Mouse (Mus musculus) small intestine, adult 2 months (tissue): ENCODE measurements around the gene Gpr4.

Experiments
- CTCF ChIP-seq: fragments of 200-500 bp; IDR thresholded peaks from 2 replicates; pipeline ENCODE4 v1.5.1; 2012; ENCODE audit warnings: low read depth, mild to moderate bottlenecking, control low read depth, inconsistent platforms, low read length, moderate library complexity, mixed read lengths; ENCODE audit not compliant: insufficient replicate concordance, insufficient read length; ENCODE audit errors: extremely low read depth
- POLR2A ChIP-seq: fragments of 200-500 bp; IDR thresholded peaks from 2 replicates; pipeline ENCODE4 v1.6.1; 2012; ENCODE audit warnings: low read depth, mild to moderate bottlenecking, control low read depth, inconsistent platforms, low read length, moderate library complexity

GRCm38 (mm10) chr7:19228793-19229148, 16.4 kb downstream of the Gpr4 start:
- TF ChIP-seq POLR2A = peak; percentile 72; the same call in 1 of the 2 replicates
- no peak for TF ChIP-seq CTCF
